23 mouse cellular contexts compared by ENCODE assay signal in the genomic region with DNA sequence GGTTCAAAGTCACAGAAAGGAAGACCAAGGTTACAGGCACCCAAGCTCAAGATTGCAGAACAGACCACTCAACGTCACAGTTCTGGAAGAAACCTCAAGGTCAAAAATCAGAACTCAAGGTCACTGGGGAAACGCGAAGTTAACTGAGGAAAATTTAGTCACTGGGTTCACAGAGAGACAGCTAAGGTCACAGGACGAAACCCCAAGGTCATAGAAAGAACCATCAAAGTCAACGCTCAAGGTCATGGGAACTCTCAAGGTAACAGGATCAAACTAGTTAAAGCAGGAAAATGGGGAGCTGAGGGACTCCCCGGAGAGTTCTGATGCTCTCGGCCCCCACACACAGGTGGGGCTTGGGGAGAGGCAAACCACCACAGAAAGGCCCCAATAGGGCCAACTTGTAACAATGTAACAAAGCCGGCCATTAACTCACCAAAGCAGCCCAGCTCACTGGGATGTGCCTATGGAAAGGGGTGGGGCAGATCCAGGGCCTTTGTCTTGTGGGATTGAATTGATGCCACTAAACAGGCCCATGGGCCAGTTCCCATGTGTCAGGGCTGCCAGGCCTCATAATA. TPM values are rescaled to one million over a fixed set of nuclear protein-coding genes. Genes with fewer than 3 reads are reported as not detected.
DNase-seq lines count a peak whose midpoint lies in the region; ATAC-seq and TF ChIP-seq lines count a peak whose summit lies in the region.
"Had no signal": no experiment of that assay in that cellular context is flagged by ENCODE, and none has a peak within 500 bp of the region (broad histone marks: within the 10 kb centered on the region; RNA-seq: fewer than 3 reads in every experiment).

No protein-coding gene starts in this region.

- no peak for TF ChIP-seq EP300 in heart, postnatal 0 days (IDR thresholded peaks at IDR 0.05; ENCODE audit: low read depth)

- no peaks in the 10 kb centered on the region for H3K27me3 ChIP-seq in heart, embryonic 13.5 days (replicated peaks)
- no peaks in the 10 kb centered on the region; the same call in 1 of the 2 replicates for H3K27me3 ChIP-seq in heart, postnatal 0 days (ENCODE audit: control insufficient read depth, insufficient read depth, low read length)
- H3K27me3 ChIP-seq: embryonic facial prominence, embryonic 15.5 days; hindbrain, embryonic 13.5 days; intestine, embryonic 15.5 days had no signal

- WGBS in heart, embryonic 13.5 days = 85% methylated on average over 8 of the region's 8 CpGs
- 93% methylated on average over 8 of the region's 8 CpGs for WGBS in heart, postnatal 0 days

- H3K4me3 ChIP-seq in heart, embryonic 13.5 days = no peak overlapping the region
- H3K4me3 ChIP-seq in heart, postnatal 0 days (ENCODE audit: low read depth, low read length) = no peak overlapping the region
- H3K4me3 ChIP-seq: embryonic facial prominence, embryonic 15.5 days; erythroblast, embryonic 14.5 days; forebrain, embryonic 10.5 days; heart, adult 2 months; hindbrain, embryonic 13.5 days; intestine, embryonic 15.5 days had no signal

- peak; percentile 3 for DNase-seq in adrenal gland, postnatal 14 days
- no peak for DNase-seq in adrenal gland, postnatal 25 days
- no peak for DNase-seq in heart, postnatal 25 days (ENCODE audit: low spot score)
- no peak for DNase-seq in heart, postnatal 0 days (ENCODE audit: low spot score)
- no peak for DNase-seq in heart, postnatal 36 days
- DNase-seq in ZHBTc4 (ENCODE audit: low read depth, low spot score) = peak; percentile 81
- no peak for DNase-seq in right cerebral cortex, adult 18-20 months
- DNase-seq: adrenal gland, postnatal 10 days; B cell, adult 2 months; cerebellum, adult 2 months; embryo, embryonic 11 days; gastrocnemius, postnatal 25 days; heart, adult 2 months; kidney, adult 18-20 months; kidney, postnatal 10 days had no signal

- intact Hi-C loops in heart, postnatal 25 days (cut with DNase I) = no loop called here
- intact Hi-C loops in heart, postnatal 36 days (cut with DNase I) = no loop called here

- peaks cover 48% of the 10 kb centered on the region for H3K36me3 ChIP-seq in heart, embryonic 13.5 days
- peaks cover 22% of the 10 kb centered on the region for H3K36me3 ChIP-seq in heart, postnatal 0 days (replicated peaks; ENCODE audit: control insufficient read depth, insufficient read depth, low read length)
- H3K36me3 ChIP-seq: hindbrain, embryonic 13.5 days had no signal

- peaks cover 62% of the 10 kb centered on the region for H3K4me1 ChIP-seq in heart, embryonic 13.5 days
- peaks cover 16% of the 10 kb centered on the region for H3K4me1 ChIP-seq in heart, postnatal 0 days (ENCODE audit: control insufficient read depth, insufficient read depth)

- no peak overlapping the region for H3K4me2 ChIP-seq in heart, embryonic 13.5 days
- no peak overlapping the region for H3K4me2 ChIP-seq in heart, postnatal 0 days (ENCODE audit: low read depth, low read length)
- H3K4me2 ChIP-seq: embryonic facial prominence, embryonic 15.5 days; hindbrain, embryonic 13.5 days; intestine, embryonic 15.5 days had no signal

- ATAC-seq in heart, embryonic 13.5 days (ENCODE audit: extremely low read depth, insufficient number of reproducible peaks, low FRiP score, low TSS enrichment) = no peak
- ATAC-seq in heart, postnatal 0 days (ENCODE audit: insufficient read depth, low read depth) = no peak
- ATAC-seq: CD4-positive, CD25-positive, alpha-beta regulatory T cell, adult 4 months; forebrain, embryonic 14.5 days; intestine, embryonic 15.5 days had no signal

- TF ChIP-seq CTCF in heart, postnatal 0 days (IDR thresholded peaks at IDR 0.05; ENCODE audit: low read depth) = no peak

- no peaks in the 10 kb centered on the region for H3K9me3 ChIP-seq in heart, embryonic 13.5 days
- no peaks in the 10 kb centered on the region for H3K9me3 ChIP-seq in heart, postnatal 0 days (replicated peaks; ENCODE audit: control insufficient read depth, low read length)
- H3K9me3 ChIP-seq: embryonic facial prominence, embryonic 15.5 days; forebrain, embryonic 10.5 days; hindbrain, embryonic 13.5 days; intestine, embryonic 15.5 days had no signal

- H3K9ac ChIP-seq in heart, embryonic 13.5 days = no peak overlapping the region
- no peak overlapping the region for H3K9ac ChIP-seq in heart, postnatal 0 days (replicated peaks; ENCODE audit: low read depth, low read length)
- H3K9ac ChIP-seq: embryonic facial prominence, embryonic 15.5 days; hindbrain, embryonic 13.5 days; intestine, embryonic 15.5 days had no signal

- peak overlapping the region; percentile 52 for H3K27ac ChIP-seq in heart, embryonic 13.5 days (replicated peaks)
- peak overlapping the region; percentile 71 for H3K27ac ChIP-seq in heart, postnatal 0 days (ENCODE audit: low read depth)
- H3K27ac ChIP-seq: embryonic facial prominence, embryonic 15.5 days; forebrain, embryonic 10.5 days; heart, adult 2 months; hindbrain, embryonic 13.5 days; intestine, embryonic 15.5 days had no signal

RNA-seq across cellular contexts. Expression of gene Pdgfa, which starts 22.2 kb away (rescaled TPM):
- 22.0 and 26.0 TPM in 2 replicates for total RNA-seq in adrenal gland, postnatal 14 days (2021)
- 29.5 and 30.0 TPM in 2 replicates for total RNA-seq in adrenal gland, postnatal 25 days (2021)
- polyA plus RNA-seq in heart, embryonic 13.5 days (2015; fragmentation: Nextera tagmentation; extraction: Ambion mirVana) = 39.8 and 42.1 TPM in 2 replicates
- 10 to 100 TPM; 23.3 to 27.2 TPM for total RNA-seq in heart, postnatal 25 days (2021)
- 60.5 and 78.0 TPM in 2 replicates for total RNA-seq in heart, postnatal 0 days (2014; rRNA removed; ENCODE audit: low replicate concordance)
- polyA plus RNA-seq in heart, postnatal 0 days (2015; fragmentation: Nextera tagmentation; extraction: Ambion mirVana) = 47.2 and 49.6 TPM in 2 replicates
- 10 to 100 TPM; 18.6 to 24.6 TPM for total RNA-seq in heart, postnatal 36 days (2021)
- polyA plus RNA-seq: CD4-positive, CD25-positive, alpha-beta regulatory T cell, adult 4 months had no signal

Comparison
In these comparisons a context has a peak if more than half of its experiments do, and no peak if none do; other contexts are left out.
1. DNase-seq: peak in adrenal gland, postnatal 14 days (single experiment) and ZHBTc4 (single experiment); none in adrenal gland, postnatal 25 days (single experiment), heart, postnatal 25 days (single experiment), heart, postnatal 0 days (single experiment), heart, postnatal 36 days (0 of 2) and right cerebral cortex, adult 18-20 months (single experiment).